Mouse (Mus musculus) heart, embryonic 13.5 days (tissue): Measurements from ENCODE around the gene Mllt11. TPM values are rescaled to one million over a fixed set of nuclear protein-coding genes. Genes with fewer than 3 reads are reported as not detected.

ENCODE experiments used
- ATAC-seq: fragments of 200-750 bp; cut with Nextera tagmentation; 2 replicates; pipeline ENCODE4 v1.8.0; 2017; ENCODE audit warnings: moderate TSS enrichment; ENCODE audit not compliant: insufficient number of reproducible peaks, low FRiP score, low TSS enrichment; ENCODE audit errors: extremely low read depth
- H3K27ac ChIP-seq: fragments of 300-500 bp; sonication (generic); replicated peaks from 2 replicates; pipeline ENCODE4 v1.5.1; 2015; ENCODE audit warnings: moderate library complexity, mild to moderate bottlenecking, inconsistent platforms
- H3K27me3 ChIP-seq: fragments of 300-500 bp; sonication (generic); replicated peaks from 2 replicates; pipeline ENCODE4 v1.6.1; 2015; ENCODE audit warnings: mild to moderate bottlenecking, inconsistent platforms
- H3K36me3 ChIP-seq: fragments of 300-500 bp; sonication (generic); 2 replicates; pipeline ENCODE4 v1.6.1; 2015; ENCODE audit warnings: mild to moderate bottlenecking, inconsistent platforms
- H3K4me1 ChIP-seq: fragments of 300-500 bp; sonication (generic); 2 replicates; pipeline ENCODE4 v1.6.1; 2015; ENCODE audit warnings: inconsistent platforms
- H3K4me2 ChIP-seq: fragments of 300-500 bp; sonication (generic); 2 replicates; pipeline ENCODE4 v1.6.1; 2015; ENCODE audit warnings: inconsistent platforms, mild to moderate bottlenecking, moderate library complexity
- H3K4me3 ChIP-seq: fragments of 300-500 bp; sonication (generic); 2 replicates; pipeline ENCODE4 v1.5.1; 2015; ENCODE audit warnings: moderate library complexity, mild to moderate bottlenecking, inconsistent platforms
- H3K9ac ChIP-seq: fragments of 300-500 bp; sonication (generic); 2 replicates; pipeline ENCODE4 v1.6.1; 2015; ENCODE audit warnings: inconsistent platforms, mild to moderate bottlenecking, moderate library complexity
- H3K9me3 ChIP-seq: fragments of 300-500 bp; sonication (generic); 2 replicates; pipeline ENCODE4 v1.6.1; 2016; ENCODE audit warnings: inconsistent platforms
- WGBS: fragments of 180-500 bp; shearing (Covaris S2); methylation state at CpG from one replicate; pipeline ENCODE4 v1.1.7; 2015; ENCODE audit warnings: mixed read lengths; 5-methylcytosine and 5-hydroxymethylcytosine counted together
- polyA plus RNA-seq: library from polyadenylated mRNA; unstranded; fragments of >200 nt; fragmentation: Nextera tagmentation; extraction: Ambion mirVana; gene quantifications from 2 replicates; pipeline ENCODE4 v1.2.1, GENCODE M21; 2015

Mllt11 gene
- polyA plus RNA-seq, 1 experiment from 2014 or later: 11.0 TPM

DNA sequence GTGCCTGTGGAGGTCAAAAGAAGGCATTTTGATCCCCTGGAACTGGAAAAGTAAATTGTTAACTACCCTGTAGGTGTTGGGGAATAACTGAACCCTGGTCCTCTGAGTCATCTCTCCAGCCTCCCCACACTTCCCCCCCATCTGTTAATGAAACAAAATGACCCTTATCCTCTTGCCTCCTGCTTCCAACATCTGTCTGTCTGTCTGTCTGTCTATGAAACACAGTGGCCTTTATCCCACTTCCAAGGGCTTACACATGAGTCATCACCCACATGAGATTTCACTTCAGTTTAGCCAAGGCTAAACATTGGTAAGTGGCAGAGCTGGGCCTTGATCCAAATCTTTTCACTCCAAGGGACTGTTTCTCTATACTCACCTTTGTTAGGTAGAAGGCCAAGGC is 35.9 kb upstream of the Mllt11 start:
- peaks cover 67% of the 10 kb centered on the region for H3K36me3 ChIP-seq
- H3K4me1 ChIP-seq: peaks cover 16% of the 10 kb centered on the region
- H3K9ac ChIP-seq: no peak overlapping the region
- H3K27me3 ChIP-seq: no peaks in the 10 kb centered on the region
- no peak overlapping the region for H3K4me3 ChIP-seq
- H3K4me2 ChIP-seq: no peak overlapping the region
- H3K9me3 ChIP-seq: no peaks in the 10 kb centered on the region
- no peak for ATAC-seq
- H3K27ac ChIP-seq: no peak overlapping the region

GRCm38 (mm10) chr3:95266052-95266451 is 34.1 kb upstream of the Mllt11 start:
- ATAC-seq: no peak
- Histone ChIP-seq H3K4me3 (no peak overlapping the region), H3K4me1 (peaks cover 15% of the 10 kb centered on the region), H3K4me2 (no peak overlapping the region), H3K27me3 (no peaks in the 10 kb centered on the region), H3K27ac (no peak overlapping the region), H3K36me3 (peaks cover 81% of the 10 kb centered on the region), H3K9ac (no peak overlapping the region), H3K9me3 (no peaks in the 10 kb centered on the region)
- WGBS: 91% methylated on average over 3 of the region's 3 CpGs

DNA sequence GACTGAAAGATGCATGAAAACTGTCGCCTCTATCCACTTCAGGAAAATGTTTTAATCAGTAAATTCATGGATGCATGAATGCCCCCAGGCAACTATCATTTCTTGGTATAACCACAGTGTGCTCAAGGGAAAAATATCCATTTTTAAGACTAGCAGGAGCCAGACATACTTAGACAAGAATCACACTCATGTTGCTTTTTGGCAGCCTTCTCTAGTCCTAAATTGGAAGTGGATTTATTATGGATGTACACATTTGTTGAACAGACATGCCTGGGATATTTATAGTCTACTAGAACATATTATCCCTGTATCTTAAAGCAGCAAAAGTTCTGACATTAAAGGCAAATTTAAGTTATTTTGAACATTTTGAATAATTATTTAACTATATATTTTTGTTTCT is 32.8 kb upstream of the Mllt11 start:
- no peaks in the 10 kb centered on the region for H3K9me3 ChIP-seq
- ATAC-seq: no peak
- no peak overlapping the region for H3K9ac ChIP-seq
- H3K36me3 ChIP-seq: peaks cover 93% of the 10 kb centered on the region
- H3K27ac ChIP-seq: no peak overlapping the region
- no peak overlapping the region for H3K4me3 ChIP-seq
- H3K4me1 ChIP-seq: peaks cover 7% of the 10 kb centered on the region; the same call in 1 of the 2 replicates
- no peak overlapping the region for H3K4me2 ChIP-seq
- no peaks in the 10 kb centered on the region for H3K27me3 ChIP-seq
- whole genome bisulfite sequencing: 69% methylated on average over 1 of the region's 1 CpGs

DNA sequence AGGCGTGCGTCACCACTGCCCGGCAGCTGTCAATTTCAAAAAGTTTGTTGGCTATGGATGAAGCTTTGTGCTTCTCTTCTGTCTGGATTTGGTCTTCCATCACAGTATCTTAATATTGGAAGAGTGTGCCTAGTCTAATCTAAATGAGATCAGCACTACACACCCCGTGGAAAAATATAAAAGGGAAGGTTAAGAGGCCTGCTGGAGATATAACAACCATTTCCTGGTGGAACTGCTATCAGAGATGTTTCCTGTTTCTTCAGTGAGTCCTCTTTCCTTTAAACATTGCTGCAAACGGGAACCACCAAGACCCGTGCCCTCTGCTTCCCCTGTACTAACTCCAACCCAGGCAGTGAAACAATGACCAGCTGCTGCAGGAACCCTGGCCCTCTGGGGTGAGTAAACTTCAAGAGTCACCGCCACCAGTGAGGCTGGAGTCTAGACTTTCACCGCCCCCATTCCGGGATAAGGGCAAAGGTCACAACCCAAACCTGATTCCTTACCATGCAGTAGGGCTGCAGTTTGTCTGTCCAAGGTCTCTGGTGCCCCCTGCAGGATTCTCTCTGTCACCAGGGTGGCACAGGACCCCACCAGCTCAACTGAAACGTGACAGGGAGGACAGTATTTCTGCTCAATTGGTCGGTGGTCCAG is 31.2 kb upstream of the Mllt11 start:
- WGBS: 48% methylated on average over 11 of the region's 11 CpGs
- Histone ChIP-seq H3K27me3 (no peaks in the 10 kb centered on the region), H3K4me1 (no peaks in the 10 kb centered on the region), H3K4me2 (no peak overlapping the region), H3K9me3 (no peaks in the 10 kb centered on the region), H3K9ac (no peak overlapping the region), H3K36me3 (peaks cover 95% of the 10 kb centered on the region), H3K4me3 (no peak overlapping the region), H3K27ac (no peak overlapping the region; the same call in 1 of the 2 replicates)
- ATAC-seq: no peak

DNA sequence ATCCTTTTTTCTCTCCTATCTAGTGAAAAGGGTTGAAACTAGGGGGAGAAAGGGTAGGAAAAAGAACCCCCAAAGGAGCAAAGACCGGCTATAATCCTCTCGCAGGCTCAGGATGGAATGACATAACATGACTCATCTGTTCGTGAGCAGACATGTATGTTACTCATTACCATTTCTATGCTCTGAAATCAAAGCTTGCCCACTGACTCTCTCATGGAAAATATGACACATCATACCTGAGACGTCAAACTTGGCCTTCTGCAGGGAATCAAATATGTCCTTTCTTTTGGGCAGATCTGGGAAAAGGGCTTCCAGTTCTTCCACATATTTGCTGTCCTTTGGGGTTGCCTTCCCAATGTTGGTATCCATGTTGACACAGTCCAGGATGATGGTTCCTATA is 30.0 kb upstream of the Mllt11 start:
- no peak overlapping the region for H3K4me2 ChIP-seq
- no peak overlapping the region for H3K27ac ChIP-seq
- no peaks in the 10 kb centered on the region for H3K4me1 ChIP-seq
- no peak overlapping the region for H3K9ac ChIP-seq
- no peak overlapping the region for H3K4me3 ChIP-seq
- H3K27me3 ChIP-seq: no peaks in the 10 kb centered on the region
- WGBS: 82% methylated on average over 4 of the region's 4 CpGs
- H3K9me3 ChIP-seq: no peaks in the 10 kb centered on the region
- ATAC-seq: no peak
- H3K36me3 ChIP-seq: peaks cover 95% of the 10 kb centered on the region

DNA sequence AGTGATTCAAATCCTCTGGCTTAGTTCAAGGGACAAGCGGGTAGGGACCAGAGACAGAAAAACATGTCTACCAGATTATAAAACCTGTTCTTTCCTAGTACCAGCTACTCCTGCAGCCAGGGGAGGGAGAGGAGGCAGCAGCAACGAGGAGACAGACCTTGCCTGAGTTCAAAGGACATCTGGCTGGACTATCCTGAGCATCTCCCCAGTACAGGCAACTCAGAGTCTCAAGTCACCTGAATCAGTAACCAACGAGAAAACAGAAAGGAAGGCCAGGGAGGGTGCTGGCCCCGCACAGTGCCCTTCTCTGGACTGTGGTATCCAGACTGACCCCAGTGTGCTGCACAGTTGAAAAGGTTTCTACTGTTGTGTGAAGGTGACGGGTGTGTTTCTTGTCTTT is 25.0 kb upstream of the Mllt11 start:
- 78% methylated on average over 5 of the region's 5 CpGs for WGBS
- Histone ChIP-seq H3K4me1 (no peaks in the 10 kb centered on the region), H3K9ac (no peak overlapping the region), H3K36me3 (peaks cover 99% of the 10 kb centered on the region), H3K27ac (no peak overlapping the region), H3K4me2 (no peak overlapping the region), H3K9me3 (no peaks in the 10 kb centered on the region), H3K4me3 (no peak overlapping the region), H3K27me3 (no peaks in the 10 kb centered on the region)
- no peak for ATAC-seq

GRCm38 (mm10) chr3:95250783-95251424 is 18.9 kb upstream of the Mllt11 start, which contains the start of gene Bnipl:
Bnipl (minus strand) TSS chr3:95251193.
- no peaks in the 10 kb centered on the region for H3K4me1 ChIP-seq
- no peak within 1 kb of the TSS for H3K4me3 ChIP-seq
- H3K36me3 ChIP-seq: peaks cover 39% of the 10 kb centered on the region
- H3K9ac ChIP-seq: no peak within 1 kb of the TSS
- no peak within 1 kb of the TSS for H3K27ac ChIP-seq
- ATAC-seq: no peak
- no peaks in the 10 kb centered on the region for H3K9me3 ChIP-seq
- H3K4me2 ChIP-seq: no peak within 1 kb of the TSS
- WGBS: 47% methylated on average over 7 of the region's 7 CpGs
- no peaks in the 10 kb centered on the region for H3K27me3 ChIP-seq

GRCm38 (mm10) chr3:95250361-95250760 is 18.4 kb upstream of the Mllt11 start:
- no peak overlapping the region for H3K4me3 ChIP-seq
- H3K36me3 ChIP-seq: peaks cover 38% of the 10 kb centered on the region
- no peak overlapping the region for H3K4me2 ChIP-seq
- H3K9me3 ChIP-seq: no peaks in the 10 kb centered on the region
- no peak for ATAC-seq
- no peaks in the 10 kb centered on the region for H3K27me3 ChIP-seq
- no peak overlapping the region for H3K27ac ChIP-seq
- 71% methylated on average over 5 of the region's 5 CpGs for WGBS
- no peaks in the 10 kb centered on the region for H3K4me1 ChIP-seq
- H3K9ac ChIP-seq: no peak overlapping the region

- H3K36me3 ChIP-seq: peaks cover 19% of the 10 kb centered on the region
- no peaks in the 10 kb centered on the region for H3K4me1 ChIP-seq
- no peak overlapping the region for H3K4me3 ChIP-seq
- no peak overlapping the region for H3K27ac ChIP-seq
- H3K9ac ChIP-seq: no peak overlapping the region
- WGBS: 50% methylated on average over 1 of the region's 1 CpGs
- ATAC-seq: no peak
- no peaks in the 10 kb centered on the region for H3K27me3 ChIP-seq
- H3K9me3 ChIP-seq: no peaks in the 10 kb centered on the region
- no peak overlapping the region for H3K4me2 ChIP-seq
Observed at GRCm38 (mm10) chr3:95247660-95248336, 15.8 kb upstream of the Mllt11 start.

DNA sequence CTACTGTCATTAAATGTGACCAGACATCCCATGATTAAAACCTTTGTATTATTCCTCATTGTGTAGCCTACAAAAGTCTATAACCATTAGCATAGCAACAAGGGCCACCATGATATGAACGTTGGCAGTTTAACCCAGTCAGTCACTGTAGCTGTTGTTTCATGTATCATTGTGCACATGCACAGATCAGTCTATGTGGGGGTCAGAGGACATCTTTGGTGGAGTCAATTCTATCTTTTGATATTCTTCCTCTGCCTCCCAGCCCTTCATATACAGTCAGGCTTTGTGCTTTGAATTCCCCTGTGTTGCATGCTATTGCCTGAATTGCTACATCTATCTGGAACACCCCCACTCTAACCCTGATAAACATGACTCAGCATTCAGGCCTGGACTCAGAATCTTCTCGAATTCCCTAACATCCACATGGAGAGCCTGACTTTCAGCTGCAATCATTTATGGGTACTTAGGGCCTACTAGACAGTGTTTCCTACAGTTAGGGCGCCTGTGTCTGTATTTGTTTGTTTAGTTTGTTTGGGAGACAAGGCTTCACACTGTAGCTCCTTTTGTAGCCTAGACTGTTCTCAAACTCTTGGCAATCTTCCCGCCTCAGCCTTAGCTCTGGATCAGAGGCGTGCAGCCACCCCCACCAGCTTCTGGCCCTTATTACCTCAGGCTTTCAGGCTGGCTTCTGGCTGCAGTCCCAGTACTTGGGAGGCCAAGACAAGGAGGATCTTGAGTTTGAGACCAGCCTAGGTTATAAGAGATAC is 14.7 kb upstream of the Mllt11 start:
- Histone ChIP-seq H3K9me3 (no peaks in the 10 kb centered on the region), H3K9ac (no peak overlapping the region), H3K4me1 (0 out of 2 replicates have a peak, but pooled peaks cover 2% of the 10 kb centered on the region), H3K4me3 (no peak overlapping the region), H3K4me2 (no peak overlapping the region), H3K27ac (no peak overlapping the region), H3K27me3 (no peaks in the 10 kb centered on the region), H3K36me3 (peaks cover 10% of the 10 kb centered on the region)
- WGBS: 78% methylated on average over 5 of the region's 5 CpGs
- ATAC-seq: no peak

GRCm38 (mm10) chr3:95243086-95243485 is 11.1 kb upstream of the Mllt11 start:
- peaks cover 12% of the 10 kb centered on the region for H3K4me1 ChIP-seq
- H3K9me3 ChIP-seq: no peaks in the 10 kb centered on the region
- H3K4me2 ChIP-seq: no peak overlapping the region
- H3K9ac ChIP-seq: no peak overlapping the region
- H3K27me3 ChIP-seq: no peaks in the 10 kb centered on the region
- ATAC-seq: no peak
- H3K36me3 ChIP-seq: peaks cover 15% of the 10 kb centered on the region
- H3K4me3 ChIP-seq: no peak overlapping the region
- no peak overlapping the region for H3K27ac ChIP-seq
- 73% methylated on average over 2 of the region's 2 CpGs for WGBS
